Mouse (Mus musculus) T-cell, adult 2 months (primary cell): ENCODE data around the gene Trpm8.

ENCODE experiments used
- DNase-seq: peaks from one replicate; pipeline ENCODE4 v3.0.0; 2022; ENCODE audit warnings: low spot score

The Trpm8 gene

GRCm38 (mm10) chr1:88247660-88248059 lies 29.8 kb upstream of the Trpm8 start:
- no peak for DNase-seq

GRCm38 (mm10) chr1:88248658-88249057 lies 28.8 kb upstream of the Trpm8 start:
- DNase-seq: no peak

- no peak for DNase-seq
Measured at GRCm38 (mm10) chr1:88249596-88249995, 27.9 kb upstream of the Trpm8 start.

- DNase-seq: no peak
Measured at GRCm38 (mm10) chr1:88250023-88250422, 27.4 kb upstream of the Trpm8 start.

GRCm38 (mm10) chr1:88253106-88253505 lies 24.4 kb upstream of the Trpm8 start:
- no peak for DNase-seq

- no peak for DNase-seq
Measured at GRCm38 (mm10) chr1:88253540-88253939, 23.9 kb upstream of the Trpm8 start.

GRCm38 (mm10) chr1:88254793-88255465 lies 22.5 kb upstream of the Trpm8 start:
- no peak for DNase-seq

GRCm38 (mm10) chr1:88255466-88255857 lies 22.0 kb upstream of the Trpm8 start:
- no peak for DNase-seq

- DNase-seq: no peak
Measured at GRCm38 (mm10) chr1:88255989-88256754, 21.3 kb upstream of the Trpm8 start.

- no peak for DNase-seq
Measured at GRCm38 (mm10) chr1:88256886-88257663, 20.4 kb upstream of the Trpm8 start.

GRCm38 (mm10) chr1:88257681-88258080 lies 19.8 kb upstream of the Trpm8 start:
- DNase-seq: no peak

- DNase-seq: no peak
Measured at GRCm38 (mm10) chr1:88258361-88258760, 19.1 kb upstream of the Trpm8 start.

GRCm38 (mm10) chr1:88258881-88259642 lies 18.4 kb upstream of the Trpm8 start:
- no peak for DNase-seq

- DNase-seq: no peak
Measured at GRCm38 (mm10) chr1:88259643-88260024, 17.8 kb upstream of the Trpm8 start.

GRCm38 (mm10) chr1:88260114-88260513 lies 17.3 kb upstream of the Trpm8 start:
- DNase-seq: no peak

GRCm38 (mm10) chr1:88260604-88261377 lies 16.7 kb upstream of the Trpm8 start:
- DNase-seq: no peak

- DNase-seq: no peak
Measured at GRCm38 (mm10) chr1:88261706-88262105, 15.8 kb upstream of the Trpm8 start.

- no peak for DNase-seq
Measured at GRCm38 (mm10) chr1:88262255-88262654, 15.2 kb upstream of the Trpm8 start.

GRCm38 (mm10) chr1:88262961-88263360 lies 14.5 kb upstream of the Trpm8 start:
- no peak for DNase-seq

GRCm38 (mm10) chr1:88263778-88264177 lies 13.7 kb upstream of the Trpm8 start:
- no peak for DNase-seq

- DNase-seq: no peak
Measured at GRCm38 (mm10) chr1:88264237-88264868, 13.1 kb upstream of the Trpm8 start.
